Mouse (Mus musculus) colon, adult 2 months (tissue): ENCODE data around the gene Oog2. TPM values are rescaled to one million over a fixed set of nuclear protein-coding genes. Genes with fewer than 3 reads are reported as not detected.

ENCODE experiments used
- polyA plus RNA-seq: library from polyadenylated mRNA; depleted of rRNA; stranded (reverse); fragments of >200 nt; gene quantifications from 2 replicates; pipeline ENCODE4 v1.2.3, GENCODE M21; 2012; rRNA removed

The Oog2 gene
- polyA plus RNA-seq, result not detected in 2 replicates

DNA sequence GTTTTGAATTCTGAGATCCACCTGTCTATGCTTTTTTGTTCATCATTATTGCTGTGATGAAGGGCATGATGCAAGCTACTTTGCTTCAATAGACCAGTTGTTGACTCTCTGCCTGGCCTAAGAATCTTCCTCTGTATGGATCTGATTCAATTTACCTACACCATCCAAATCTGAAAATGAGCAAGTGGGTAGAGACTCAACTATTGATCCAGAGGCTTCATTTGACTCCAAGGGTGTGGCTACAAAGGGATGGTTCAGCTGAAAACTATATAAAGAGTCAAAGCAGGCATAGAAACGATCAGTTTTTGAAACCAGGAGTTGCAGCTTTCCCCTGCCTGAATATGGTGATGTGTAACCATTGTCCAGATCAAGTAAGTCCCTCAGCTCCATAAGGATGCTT, at the start of gene Oog2:
Gene Oog2 (plus strand): TSS at position 301 of the 400 bp plus-strand sequence.

GRCm38 (mm10) chr4:144162563-144162962, 28.0 kb upstream of the Oog2 start, which contains the start of gene Oog3:
Gene Oog3 (minus strand): TSS chr4:144162663.

DNA sequence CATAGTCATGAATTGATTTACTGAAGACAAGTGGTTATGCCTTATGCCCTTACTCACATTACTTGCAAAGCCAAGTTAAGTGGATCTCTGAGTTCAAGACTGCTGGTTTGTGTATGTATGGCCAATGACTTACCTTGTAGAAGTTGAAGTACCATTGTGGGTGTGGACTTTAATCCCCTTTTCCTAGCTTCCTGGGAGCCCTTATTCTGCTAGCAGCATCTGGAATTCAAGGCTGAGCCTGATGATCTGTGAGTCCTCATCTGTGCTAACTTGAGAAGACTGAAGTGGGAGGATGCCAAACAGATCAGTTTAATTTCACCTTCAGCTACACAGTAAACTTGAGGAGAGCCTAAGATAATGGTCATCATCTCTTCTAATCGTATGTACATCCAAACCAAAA, 22.7 kb downstream of the Oog2 start, which contains the start of gene C87977:
Gene C87977 (minus strand): TSS at position 101 of the 400 bp plus-strand sequence.

Other genes with a start within 250 kb of the Oog2 start
- gene Pramef25, start 239.7 kb upstream of the Oog2 start, polyA plus RNA-seq, result not detected in 2 replicates
- gene Gm13101, start 223.8 kb upstream of the Oog2 start, polyA plus RNA-seq, result not detected in 2 replicates
- not detected in 2 replicates for gene Pramef17, start 196.3 kb upstream of the Oog2 start, polyA plus RNA-seq
- not detected in 2 replicates for gene Pramel4, start 131.6 kb upstream of the Oog2 start, polyA plus RNA-seq
- gene Gm13102, start 84.2 kb upstream of the Oog2 start, polyA plus RNA-seq, result not detected in 2 replicates
- gene Oog3, start 28.1 kb upstream of the Oog2 start, polyA plus RNA-seq, result not detected in 2 replicates
- gene C87977, start 22.6 kb downstream of the Oog2 start, polyA plus RNA-seq, result not detected in 2 replicates
- not detected in 2 replicates for gene Pramel5, start 89.8 kb downstream of the Oog2 start, polyA plus RNA-seq
- not detected in 2 replicates for gene Gm13128, start 139.5 kb downstream of the Oog2 start, polyA plus RNA-seq
- gene Gm13119, start 167.2 kb downstream of the Oog2 start, polyA plus RNA-seq, result not detected in 2 replicates
- not detected in 2 replicates for gene Pramef20, start 187.2 kb downstream of the Oog2 start, polyA plus RNA-seq
- gene Pramef12, start 217.7 kb downstream of the Oog2 start, polyA plus RNA-seq, result not detected in 2 replicates
- not detected in 2 replicates for gene 1700012P22Rik, start 248.1 kb downstream of the Oog2 start, polyA plus RNA-seq